Mouse (Mus musculus): ENCODE results near the gene Mrps16. TPM values are rescaled to one million over a fixed set of nuclear protein-coding genes. Genes with fewer than 3 reads are reported as not detected.

Mrps16 gene
- 10 to 100 TPM; 47.1 to 50.9 TPM for total RNA-seq (2021)
- long read RNA-seq, experiment 1, transcript Mrps16-201 (3 exons, 2,572 nt) = major isoform, 26 of 36 reads
- long read RNA-seq, experiment 1, transcript Mrps16-202 (3 exons, 801 nt) = minor isoform, 5 of 36 reads
- long read RNA-seq, experiment 1, partial matches to known transcripts = 4 of 36 reads
- long read RNA-seq, experiment 1, other reads (novel, unspliced or antisense) = 1 of 36 reads
- long read RNA-seq, experiment 2, transcript Mrps16-201 (3 exons, 2,572 nt) = major isoform, 25 of 36 reads
- long read RNA-seq, experiment 2, partial matches to known transcripts = 2 of 36 reads
- long read RNA-seq, experiment 2, other reads (novel, unspliced or antisense) = 5 of 36 reads

GRCm38 (mm10) chr14:20393205-20393913 is at the start of gene Mrps16:
TSS of gene Mrps16 (minus strand) at chr14:20393634.
- peak; percentile 91 for DNase-seq

DNA sequence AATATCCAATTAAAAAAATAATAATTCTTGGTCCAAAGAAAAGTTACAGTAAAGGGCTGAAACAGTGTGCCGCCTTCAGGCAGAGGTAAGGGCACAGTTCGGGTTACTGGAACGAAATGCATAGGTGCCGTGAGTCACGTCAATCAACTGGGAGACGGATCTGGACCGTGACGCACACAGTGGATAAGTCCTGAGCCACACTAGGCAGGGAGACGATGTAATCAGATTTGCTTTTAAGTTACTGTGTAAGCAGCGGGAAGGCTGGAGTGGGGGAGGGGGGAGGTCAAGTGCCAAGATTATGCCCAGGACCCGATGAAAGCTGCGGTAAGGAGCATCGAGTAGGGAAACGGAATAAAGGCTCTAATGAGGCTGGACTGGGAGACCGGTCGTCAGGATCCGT is 48.8 kb upstream of the Mrps16 start:
- no peak for DNase-seq

GRCm38 (mm10) chr14:20436976-20437375 is 43.5 kb upstream of the Mrps16 start:
- DNase-seq = no peak

GRCm38 (mm10) chr14:20432420-20432819 is 39.0 kb upstream of the Mrps16 start:
- no peak for DNase-seq

- no peak for DNase-seq
Measured at GRCm38 (mm10) chr14:20431726-20432125, 38.3 kb upstream of the Mrps16 start.

GRCm38 (mm10) chr14:20429833-20430232 is 36.4 kb upstream of the Mrps16 start:
- DNase-seq = no peak

- no peak for DNase-seq
Measured at GRCm38 (mm10) chr14:20428593-20428992, 35.2 kb upstream of the Mrps16 start.

GRCm38 (mm10) chr14:20423046-20423445 is 29.6 kb upstream of the Mrps16 start:
- no peak for DNase-seq

- no peak for DNase-seq
Measured at GRCm38 (mm10) chr14:20422257-20422656, 28.8 kb upstream of the Mrps16 start.

GRCm38 (mm10) chr14:20400071-20400470 is 6.6 kb upstream of the Mrps16 start:
- peak; percentile 32 for DNase-seq

- no peak for DNase-seq
Measured at GRCm38 (mm10) chr14:20398864-20399263, 5.4 kb upstream of the Mrps16 start.

GRCm38 (mm10) chr14:20397220-20397619 is 3.8 kb upstream of the Mrps16 start:
- no peak for DNase-seq

- no peak for DNase-seq
Measured at GRCm38 (mm10) chr14:20392326-20392725, 1.1 kb downstream of the Mrps16 start.

- DNase-seq = no peak
Measured at GRCm38 (mm10) chr14:20389446-20390079, 3.9 kb downstream of the Mrps16 start.

- DNase-seq = peak; percentile 98
Measured at GRCm38 (mm10) chr14:20388441-20389129, 4.8 kb downstream of the Mrps16 start, which contains the start of gene Dnajc9. TSS of gene Dnajc9 (minus strand) at chr14:20388910.

- no peak for DNase-seq
Measured at GRCm38 (mm10) chr14:20379753-20380430, 13.5 kb downstream of the Mrps16 start.

DNA sequence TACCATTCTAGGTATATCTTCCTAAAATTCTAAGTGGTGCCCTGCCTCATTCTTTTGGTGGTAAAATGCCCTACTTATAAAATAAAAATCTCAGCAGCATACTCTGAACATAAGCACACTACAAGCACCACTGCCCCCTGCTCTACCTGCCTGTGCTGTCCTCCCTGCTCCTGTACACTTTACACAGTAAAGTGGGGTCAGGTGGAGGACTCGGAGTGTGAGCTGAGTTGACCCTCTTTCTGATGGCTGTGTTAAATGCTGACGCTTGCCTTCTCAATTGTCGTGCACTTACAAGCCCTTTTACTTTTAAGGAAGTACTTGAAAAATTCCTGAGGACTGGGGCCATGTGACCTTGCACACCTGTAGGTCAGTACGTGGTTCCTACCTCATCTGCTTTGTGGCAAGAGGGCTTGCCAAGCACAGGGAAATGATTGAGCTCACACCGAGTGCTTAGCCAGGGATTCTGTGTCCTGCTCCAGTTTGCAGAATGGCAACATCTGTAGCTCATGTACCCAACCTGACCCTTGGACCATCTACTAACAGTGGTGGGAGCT is 14.3 kb downstream of the Mrps16 start:
- no peak for DNase-seq

DNA sequence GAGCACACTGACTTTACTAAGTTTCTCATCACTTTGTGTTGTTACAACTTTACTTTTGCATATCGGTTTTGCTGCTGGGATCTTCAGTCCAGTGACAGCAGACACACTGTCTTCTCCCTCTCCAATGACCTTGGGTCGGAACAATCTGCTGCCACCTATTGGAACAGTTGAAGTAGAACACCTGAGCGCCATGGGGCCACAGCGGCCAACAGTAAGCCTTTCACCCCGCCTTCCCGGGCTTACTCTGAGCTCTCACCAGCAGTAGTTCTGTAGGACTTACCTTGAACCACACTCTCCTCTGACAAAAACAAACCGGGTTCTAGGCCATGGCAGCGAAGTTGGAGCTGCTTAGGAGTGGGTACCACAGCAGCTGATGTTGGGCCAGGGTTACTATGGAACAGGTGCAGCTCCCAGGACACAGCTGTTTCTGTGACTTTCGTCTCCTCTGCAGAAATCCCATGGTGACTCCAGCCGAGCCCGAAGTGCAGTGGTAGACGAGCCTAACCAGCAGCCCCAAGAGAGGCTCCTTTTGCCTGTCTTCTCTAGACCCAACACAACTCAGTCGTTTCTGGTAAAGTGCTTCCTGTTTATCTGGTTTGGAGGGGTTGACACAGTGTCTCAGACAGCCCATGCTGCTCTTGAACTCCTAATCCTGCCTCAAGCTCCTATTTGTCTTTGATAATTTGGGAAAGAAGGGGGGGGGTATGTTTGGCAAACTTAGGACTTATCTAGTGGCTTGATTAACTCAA is 14.9 kb downstream of the Mrps16 start:
- DNase-seq = peak; percentile 24

DNA sequence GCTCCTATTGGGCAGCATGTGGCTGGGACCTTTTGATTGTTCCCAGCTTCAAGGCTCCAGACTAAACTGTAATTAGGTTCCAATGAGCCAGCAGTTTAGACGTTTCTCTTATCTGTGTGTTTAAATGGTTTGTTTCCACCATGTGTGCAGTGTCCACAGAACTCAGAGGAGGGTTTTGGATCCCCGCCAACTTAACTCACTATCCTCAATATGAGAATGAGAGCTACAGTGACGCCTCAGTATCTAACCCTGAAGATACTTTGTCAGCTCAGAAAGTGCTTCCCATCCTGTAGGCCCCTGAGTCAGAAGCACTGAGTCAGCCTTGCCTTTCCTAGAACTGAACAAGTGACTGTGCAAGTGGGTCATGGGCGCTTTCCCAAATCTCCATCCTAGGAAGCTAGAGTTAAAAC is 16.3 kb downstream of the Mrps16 start:
- no peak for DNase-seq

GRCm38 (mm10) chr14:20371854-20372253 is 21.6 kb downstream of the Mrps16 start:
- no peak for DNase-seq

DNA sequence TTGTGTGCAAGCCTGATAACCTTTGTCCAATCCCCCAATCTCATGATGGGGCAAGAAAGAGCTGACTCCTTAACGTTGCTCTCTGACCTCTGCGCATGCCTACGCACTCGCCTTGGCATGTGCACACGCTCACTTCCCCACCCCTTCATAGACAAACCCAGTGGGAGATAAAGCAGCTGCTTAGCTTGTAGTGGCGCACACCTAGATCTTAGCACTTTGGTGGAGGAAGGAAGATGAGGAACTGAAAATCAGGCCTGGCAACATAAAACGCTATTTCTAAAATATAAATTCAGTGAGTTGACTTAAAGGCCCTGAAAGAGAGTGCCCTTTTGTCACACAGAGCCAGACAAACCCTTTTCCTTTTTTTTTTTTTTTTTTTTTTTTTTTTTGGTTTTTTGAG is 22.6 kb downstream of the Mrps16 start:
- DNase-seq = no peak
